10 mouse cellular contexts compared by ENCODE assay signal in the genomic region with DNA sequence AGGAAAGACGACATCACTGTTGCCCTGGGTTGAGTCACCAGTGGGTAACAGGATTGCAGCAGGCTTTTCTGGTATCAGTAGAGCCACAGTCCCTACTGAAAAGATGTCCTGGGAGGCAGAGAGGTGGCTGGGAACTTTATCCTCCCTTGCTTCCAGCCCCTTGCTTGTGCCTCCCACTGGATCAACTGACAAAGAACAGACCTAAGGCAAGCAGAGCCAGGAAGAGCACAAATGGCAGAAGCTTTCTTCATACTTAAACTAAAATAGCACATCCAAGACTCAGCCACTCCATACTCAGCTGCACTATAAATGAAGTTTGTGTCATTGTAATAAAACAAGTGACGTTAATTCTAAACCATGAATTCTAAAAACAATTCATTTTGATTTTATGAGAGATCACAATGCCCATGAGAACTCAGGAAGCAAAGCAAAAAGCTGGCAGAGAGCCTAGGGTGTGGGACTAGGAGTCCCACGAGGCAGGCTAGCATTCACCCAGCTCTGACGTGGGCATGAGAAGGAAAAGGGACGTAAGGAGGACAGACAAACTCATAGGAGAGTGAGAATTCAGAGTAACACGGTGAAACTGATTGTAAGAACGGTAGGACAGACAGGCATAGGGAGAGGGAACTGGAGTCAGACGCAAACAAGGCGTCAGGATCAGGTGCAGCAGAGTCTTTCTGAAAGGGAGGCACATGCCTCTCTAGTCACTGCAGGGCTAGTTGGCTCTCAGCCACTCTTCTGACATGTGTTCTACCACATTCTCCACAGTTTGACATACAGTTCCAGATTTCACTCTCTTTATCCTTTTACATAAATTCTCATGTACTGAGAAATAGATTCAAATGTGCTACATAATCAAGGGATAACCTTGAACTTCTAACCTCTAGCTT. TPM values are rescaled to one million over a fixed set of nuclear protein-coding genes. Genes with fewer than 3 reads are reported as not detected.
DNase-seq lines count a peak whose midpoint lies in the region; ATAC-seq lines count a peak whose summit lies in the region.
"Had no signal": no experiment of that assay in that cellular context is flagged by ENCODE, and none has a peak within 500 bp of the region (broad histone marks: within the 10 kb centered on the region; RNA-seq: fewer than 3 reads in every experiment).

No protein-coding gene starts in this region.

- H3K4me2 ChIP-seq in embryonic facial prominence, embryonic 14.5 days (ENCODE audit: low read depth, low read length), result no peak overlapping the region
- peak overlapping the region; percentile 26 for H3K4me2 ChIP-seq in heart, embryonic 16.5 days (ENCODE audit: low read depth, low read length)
- H3K4me2 ChIP-seq: midbrain, embryonic 15.5 days had no signal

- peaks cover 67% of the 10 kb centered on the region for H3K36me3 ChIP-seq in embryonic facial prominence, embryonic 14.5 days (ENCODE audit: control insufficient read depth, insufficient read depth, low read length)
- H3K36me3 ChIP-seq in embryonic facial prominence, embryonic 10.5 days (replicated peaks), result peaks cover 80% of the 10 kb centered on the region
- H3K36me3 ChIP-seq in heart, embryonic 16.5 days (ENCODE audit: control insufficient read depth, insufficient read depth), result peaks cover 22% of the 10 kb centered on the region

- DNase-seq in embryonic facial prominence, embryonic 14.5 days (ENCODE audit: low spot score), result peak; percentile 9
- no peak for DNase-seq in embryonic facial prominence, embryonic 10.5 days (ENCODE audit: low spot score)
- DNase-seq in left cerebral cortex, adult 18-20 months (ENCODE audit: low spot score in 2 of 2), result peak; percentile 43 to 51
- no peak for DNase-seq in left cerebral cortex, adult 11 months (ENCODE audit: low spot score)
- peak; percentile 9 for DNase-seq in right cerebral cortex, postnatal 4 days
- no peak for DNase-seq in cerebellum, postnatal 36 days
- DNase-seq in natural killer cell, adult 2 months (ENCODE audit: low spot score in 2 of 2), result no peak
- DNase-seq: cerebellum, adult 9-10 months had no signal

- H3K9ac ChIP-seq in embryonic facial prominence, embryonic 14.5 days (ENCODE audit: low read depth, low read length), result no peak overlapping the region
- peak overlapping the region; percentile 53 for H3K9ac ChIP-seq in heart, embryonic 16.5 days (ENCODE audit: low read length)
- H3K9ac ChIP-seq: midbrain, embryonic 15.5 days had no signal

- H3K4me1 ChIP-seq in embryonic facial prominence, embryonic 14.5 days (ENCODE audit: control insufficient read depth, insufficient read depth, low read length), result no peaks in the 10 kb centered on the region
- no peaks in the 10 kb centered on the region for H3K4me1 ChIP-seq in embryonic facial prominence, embryonic 10.5 days
- H3K4me1 ChIP-seq in heart, embryonic 16.5 days (ENCODE audit: control insufficient read depth, insufficient read depth, low read length), result peaks cover 17% of the 10 kb centered on the region
- H3K4me1 ChIP-seq: midbrain, embryonic 15.5 days had no signal

- WGBS in embryonic facial prominence, embryonic 14.5 days, result 81% methylated on average over 9 of the region's 9 CpGs
- 90% methylated on average over 9 of the region's 9 CpGs for WGBS in embryonic facial prominence, embryonic 10.5 days
- WGBS in heart, embryonic 16.5 days, result 43% methylated on average over 9 of the region's 9 CpGs

- no peaks in the 10 kb centered on the region for H3K9me3 ChIP-seq in embryonic facial prominence, embryonic 14.5 days (ENCODE audit: control insufficient read depth, low read length)
- H3K9me3 ChIP-seq in embryonic facial prominence, embryonic 10.5 days, result no peaks in the 10 kb centered on the region
- H3K9me3 ChIP-seq in heart, embryonic 16.5 days (replicated peaks; ENCODE audit: control insufficient read depth, low read length), result no peaks in the 10 kb centered on the region
- H3K9me3 ChIP-seq: midbrain, embryonic 15.5 days had no signal

- no peak overlapping the region for H3K4me3 ChIP-seq in embryonic facial prominence, embryonic 14.5 days (ENCODE audit: low read depth, low read length)
- H3K4me3 ChIP-seq in embryonic facial prominence, embryonic 10.5 days, result no peak overlapping the region
- no peak overlapping the region for H3K4me3 ChIP-seq in heart, embryonic 16.5 days (ENCODE audit: low read length)
- H3K4me3 ChIP-seq: midbrain, embryonic 15.5 days had no signal

- H3K27me3 ChIP-seq in embryonic facial prominence, embryonic 14.5 days (replicated peaks; ENCODE audit: control insufficient read depth, insufficient read depth, low read length), result no peaks in the 10 kb centered on the region
- no peaks in the 10 kb centered on the region for H3K27me3 ChIP-seq in embryonic facial prominence, embryonic 10.5 days (replicated peaks; ENCODE audit: low read depth, poor library complexity, severe bottlenecking)
- H3K27me3 ChIP-seq in heart, embryonic 16.5 days (ENCODE audit: control insufficient read depth, insufficient read depth, low read length), result no peaks in the 10 kb centered on the region
- H3K27me3 ChIP-seq: midbrain, embryonic 15.5 days had no signal

- ATAC-seq in embryonic facial prominence, embryonic 14.5 days (ENCODE audit: low read depth), result no peak
- ATAC-seq in heart, embryonic 16.5 days (replicated peaks; ENCODE audit: extremely low read depth, insufficient read depth, low FRiP score), result peak; percentile 74
- ATAC-seq: midbrain, embryonic 15.5 days had no signal

- H3K27ac ChIP-seq in embryonic facial prominence, embryonic 14.5 days (replicated peaks; ENCODE audit: low read depth, low read length), result no peak overlapping the region
- no peak overlapping the region for H3K27ac ChIP-seq in embryonic facial prominence, embryonic 10.5 days (replicated peaks)
- peak overlapping the region; percentile 91 for H3K27ac ChIP-seq in heart, embryonic 16.5 days (ENCODE audit: low read length)
- H3K27ac ChIP-seq: midbrain, embryonic 15.5 days had no signal

RNA-seq across cellular contexts. Expression of gene Ttbk2, which starts 21.3 kb away (rescaled TPM):
- 5.2 and 6.1 TPM in 2 replicates for polyA plus RNA-seq in embryonic facial prominence, embryonic 14.5 days (2014; fragmentation: Nextera tagmentation; extraction: Ambion mirVana)
- 4.7 and 4.9 TPM in 2 replicates for polyA plus RNA-seq in embryonic facial prominence, embryonic 10.5 days (2016; fragmentation: Nextera tagmentation; extraction: Ambion mirVana)
- total RNA-seq in left cerebral cortex, adult 18-20 months (2021), result 10 to 100 TPM; 89.8 to 93.3 TPM
- 2.1 and 2.2 TPM in 2 replicates for polyA plus RNA-seq in heart, embryonic 16.5 days (2015; fragmentation: Nextera tagmentation; extraction: Ambion mirVana)

RNA-seq across cellular contexts. Expression of gene Cdan1, which starts 21.8 kb away (rescaled TPM):
- polyA plus RNA-seq in embryonic facial prominence, embryonic 14.5 days (2014; fragmentation: Nextera tagmentation; extraction: Ambion mirVana), result 9.3 and 10.6 TPM in 2 replicates
- polyA plus RNA-seq in embryonic facial prominence, embryonic 10.5 days (2016; fragmentation: Nextera tagmentation; extraction: Ambion mirVana), result 5.6 and 5.7 TPM in 2 replicates
- total RNA-seq in left cerebral cortex, adult 18-20 months (2021), result 10 to 100 TPM; 25.2 to 26.5 TPM
- 4.4 and 6.9 TPM in 2 replicates for polyA plus RNA-seq in heart, embryonic 16.5 days (2015; fragmentation: Nextera tagmentation; extraction: Ambion mirVana)

Comparison
In these comparisons a context has a peak if more than half of its experiments do, and no peak if none do; other contexts are left out.
1. DNase-seq: peak in embryonic facial prominence, embryonic 14.5 days (single experiment), left cerebral cortex, adult 18-20 months (2 of 2) and right cerebral cortex, postnatal 4 days (single experiment); none in embryonic facial prominence, embryonic 10.5 days (single experiment), left cerebral cortex, adult 11 months (single experiment), cerebellum, postnatal 36 days (0 of 2) and natural killer cell, adult 2 months (0 of 2).